Mouse (Mus musculus) layer of hippocampus, postnatal 10 days (tissue): ENCODE measurements around the gene Epb41l2. TPM values are rescaled to one million over a fixed set of nuclear protein-coding genes. Genes with fewer than 3 reads are reported as not detected.

Source experiments
- DNase-seq, 2 experiments: peaks; one replicate each; pipeline ENCODE4 v3.0.0; 2021; ENCODE audit warnings: low spot score in 2 of 2
- long read RNA-seq: library from polyadenylated mRNA; stranded (forward); transcript quantifications from one replicate; pipeline ENCODE4 v2.0.0, GENCODE M21; 2023
- total RNA-seq, 2 experiments: library from RNA; stranded (reverse); gene quantifications; 2 replicates each; pipeline ENCODE4 v1.2.3; 2021

Epb41l2 gene
- total RNA-seq, result 100 to 1,000 TPM; 145 to 153 TPM
- long read RNA-seq, partial matches to known transcripts, result 12 of 24 reads
- long read RNA-seq, other reads (novel, unspliced or antisense), result 11 of 24 reads

GRCm38 (mm10) chr10:25359208-25359958 lies at the start of gene Epb41l2:
Gene Epb41l2, plus strand, starts transcription at chr10:25359798.
- peak; percentile 92 to 97 for DNase-seq

DNA sequence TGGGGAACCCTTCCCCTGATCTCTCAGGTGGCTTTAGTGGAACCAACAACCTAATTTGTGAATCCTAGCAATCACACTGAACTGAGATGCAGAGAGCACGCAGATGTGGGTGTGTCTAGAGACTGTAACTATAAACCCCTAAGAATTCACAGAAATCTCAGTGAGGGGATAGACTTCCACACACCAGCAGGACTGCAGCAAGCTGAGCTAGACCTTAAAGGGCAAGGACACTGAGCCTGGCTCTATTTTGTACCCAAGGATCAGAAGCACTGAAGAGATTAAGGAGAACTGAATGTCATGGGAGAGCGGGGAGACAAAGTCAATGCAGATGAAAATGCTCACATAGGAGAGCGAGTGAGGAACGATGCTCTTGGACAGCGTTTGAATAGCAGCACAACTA lies 49.6 kb upstream of the Epb41l2 start:
- DNase-seq, result no peak

DNA sequence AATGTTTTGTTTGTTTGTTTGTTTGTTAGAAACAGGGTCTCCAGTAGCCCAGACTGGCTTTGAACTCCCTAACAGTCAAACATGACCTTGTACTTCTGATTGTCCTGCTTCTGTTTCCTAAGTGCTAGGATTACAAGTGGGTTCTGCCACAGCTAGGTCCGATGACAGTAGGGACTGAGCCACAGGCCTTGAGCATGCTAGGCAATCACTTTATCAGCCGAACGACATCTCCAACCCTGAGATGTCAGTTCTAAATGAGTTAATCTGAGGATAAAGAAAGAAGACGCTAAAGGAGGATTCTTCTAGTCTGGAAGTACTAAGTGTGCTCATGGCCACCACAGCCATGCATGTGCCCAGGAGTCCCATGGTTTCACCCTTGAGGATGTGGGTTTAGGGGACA lies 48.9 kb upstream of the Epb41l2 start:
- DNase-seq, result no peak

DNA sequence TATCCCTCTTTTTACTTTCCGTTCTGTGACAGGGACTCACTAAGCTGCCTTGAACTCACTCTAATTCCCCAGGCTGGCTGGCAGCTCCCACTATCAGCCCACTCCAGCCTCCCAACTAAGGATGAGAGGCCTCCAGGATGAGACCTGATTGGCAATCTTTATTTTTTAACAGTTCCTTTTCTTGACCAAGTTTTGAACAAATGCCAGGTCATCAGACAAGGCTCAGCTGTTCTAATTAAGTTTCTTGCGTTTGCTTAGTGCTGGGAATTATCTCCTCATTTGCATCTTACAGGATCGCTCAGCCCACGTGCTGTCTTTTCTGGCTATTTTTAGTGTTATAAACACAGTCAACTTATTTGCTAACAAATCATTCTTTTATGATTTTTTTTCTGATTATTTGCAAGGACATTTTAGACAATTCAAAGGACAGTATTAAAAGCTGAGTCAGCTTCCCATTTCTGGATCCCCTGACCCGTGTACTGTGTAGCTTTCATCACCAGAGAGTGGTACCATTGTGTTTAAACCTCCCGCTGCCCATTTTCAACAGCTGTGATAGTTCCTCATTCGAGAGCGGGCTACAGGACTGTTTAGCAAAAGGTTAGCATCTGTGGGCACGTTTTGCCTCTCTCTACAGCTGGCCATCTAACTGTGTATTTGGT lies 47.9 kb upstream of the Epb41l2 start:
- DNase-seq, result peak in 1 of 2 experiments; percentile 27

GRCm38 (mm10) chr10:25313856-25314584 lies 45.6 kb upstream of the Epb41l2 start:
- DNase-seq, result no peak

GRCm38 (mm10) chr10:25317665-25318064 lies 41.9 kb upstream of the Epb41l2 start:
- DNase-seq, result no peak

DNA sequence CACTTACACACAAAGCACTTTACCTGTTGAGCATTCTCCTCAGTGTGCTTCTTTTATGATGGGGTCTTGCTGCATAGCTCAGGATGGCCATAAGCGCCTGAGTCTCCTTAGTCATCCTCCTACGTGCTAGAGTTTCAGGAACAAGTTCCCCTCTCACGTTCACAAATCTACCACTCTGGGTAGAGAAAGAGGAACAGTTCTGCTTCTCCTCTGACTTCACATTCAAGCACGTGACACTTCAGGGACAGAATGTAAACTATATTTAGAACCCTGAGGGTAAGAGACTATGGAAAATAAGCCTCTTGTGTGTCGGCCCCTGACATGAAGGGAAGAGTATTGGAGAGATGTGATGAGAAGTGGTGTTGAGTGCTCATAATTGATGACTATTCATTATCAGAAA lies 41.2 kb upstream of the Epb41l2 start:
- DNase-seq, result no peak

GRCm38 (mm10) chr10:25319531-25319930 lies 40.1 kb upstream of the Epb41l2 start:
- DNase-seq, result no peak

DNA sequence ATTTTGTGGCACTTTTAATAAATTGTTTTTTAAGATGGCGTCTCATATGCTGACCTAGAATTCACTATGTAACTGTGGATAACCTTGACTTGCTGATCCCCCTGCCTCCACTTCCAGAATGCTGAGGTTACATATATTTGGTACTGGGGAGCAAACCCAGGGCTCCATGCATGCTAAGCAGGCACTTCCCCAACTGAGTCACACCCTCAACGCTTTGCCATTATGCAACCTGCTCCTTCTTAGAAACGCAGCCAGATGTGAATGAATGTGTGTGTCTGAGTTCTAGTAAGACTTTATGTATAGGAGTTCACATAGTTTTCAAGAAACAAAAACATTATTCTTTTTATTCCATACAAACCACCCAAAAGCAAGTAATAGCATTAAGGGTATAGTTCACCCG lies 38.4 kb upstream of the Epb41l2 start:
- DNase-seq, result no peak

DNA sequence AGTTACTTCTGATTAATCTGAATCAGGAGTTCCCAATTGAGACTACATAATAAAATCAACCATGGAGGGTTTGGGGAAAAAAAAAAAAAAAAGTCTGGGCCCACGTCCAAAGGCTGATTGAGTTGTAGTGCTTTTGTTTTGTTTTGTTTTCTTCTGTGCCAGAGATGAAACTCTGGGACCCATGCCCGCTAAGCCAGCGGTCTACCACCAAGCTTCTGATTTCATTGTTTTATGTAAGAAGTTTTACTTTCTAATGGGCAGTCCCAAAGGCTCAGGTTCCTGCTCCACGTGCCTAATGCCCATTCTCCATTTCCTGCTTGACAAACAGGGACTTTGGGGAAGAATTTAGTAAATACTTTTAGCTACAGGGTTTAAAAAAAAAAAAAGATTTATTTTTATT lies 33.9 kb upstream of the Epb41l2 start:
- peak; percentile 22 to 34 for DNase-seq

GRCm38 (mm10) chr10:25327511-25327910 lies 32.1 kb upstream of the Epb41l2 start:
- DNase-seq, result no peak

DNA sequence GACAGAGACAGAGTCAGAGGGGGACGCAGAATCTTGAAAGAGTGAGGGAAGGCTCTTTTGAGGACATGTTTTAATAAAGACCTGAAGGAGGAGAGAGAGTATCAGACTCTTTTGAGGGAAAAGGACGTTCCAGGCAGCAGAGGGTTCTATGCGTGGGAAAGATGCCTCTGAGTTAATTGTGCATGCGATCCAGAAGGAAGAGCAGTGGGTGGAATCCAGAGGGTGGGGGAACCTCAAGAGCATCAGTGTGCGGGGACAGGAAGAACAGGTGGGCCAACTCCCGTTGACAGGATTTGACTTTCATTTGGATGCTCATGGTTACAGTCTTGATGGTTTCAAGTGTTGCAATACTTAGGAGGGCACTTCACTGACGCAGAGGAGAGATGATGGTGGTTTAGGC lies 29.5 kb upstream of the Epb41l2 start:
- no peak for DNase-seq

GRCm38 (mm10) chr10:25331321-25332049 lies 28.1 kb upstream of the Epb41l2 start:
- DNase-seq, result no peak

DNA sequence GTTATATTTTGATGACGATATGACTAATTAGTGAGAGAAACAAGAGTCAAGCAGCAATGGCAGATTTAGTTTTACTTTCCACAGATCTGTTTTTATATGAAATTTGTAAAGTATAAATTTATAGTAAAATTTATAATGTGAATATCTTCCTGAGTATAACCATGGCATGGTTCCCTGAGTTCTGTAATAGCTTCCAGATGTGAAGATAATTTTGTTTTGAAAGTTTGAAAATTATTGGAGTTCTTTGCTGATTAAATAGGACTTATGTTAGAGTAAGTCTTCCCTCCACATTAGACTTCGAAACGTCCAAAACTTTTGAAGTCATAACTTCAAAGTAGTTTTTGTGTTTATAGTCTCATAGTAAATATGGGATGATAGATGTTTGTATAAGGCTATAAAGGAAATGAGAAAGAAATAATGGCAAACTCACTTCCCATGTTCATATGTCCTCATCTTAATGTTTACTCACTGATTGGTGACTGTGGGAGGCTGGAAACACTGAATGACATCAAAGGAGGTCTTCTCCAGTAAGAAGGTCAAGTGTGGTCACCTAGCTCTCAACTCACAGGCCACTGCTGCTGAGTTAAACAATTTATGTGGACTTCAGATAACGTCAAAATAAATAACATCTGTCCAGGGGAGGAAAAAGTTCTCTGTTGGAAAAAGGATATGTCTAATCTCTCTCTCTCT lies 26.1 kb upstream of the Epb41l2 start:
- DNase-seq, result no peak

GRCm38 (mm10) chr10:25340675-25341074 lies 18.9 kb upstream of the Epb41l2 start:
- no peak for DNase-seq

- DNase-seq, result no peak
Observed at GRCm38 (mm10) chr10:25342801-25343200, 16.8 kb upstream of the Epb41l2 start.

GRCm38 (mm10) chr10:25353941-25354340 lies 5.7 kb upstream of the Epb41l2 start:
- peak; percentile 40 to 53 for DNase-seq

DNA sequence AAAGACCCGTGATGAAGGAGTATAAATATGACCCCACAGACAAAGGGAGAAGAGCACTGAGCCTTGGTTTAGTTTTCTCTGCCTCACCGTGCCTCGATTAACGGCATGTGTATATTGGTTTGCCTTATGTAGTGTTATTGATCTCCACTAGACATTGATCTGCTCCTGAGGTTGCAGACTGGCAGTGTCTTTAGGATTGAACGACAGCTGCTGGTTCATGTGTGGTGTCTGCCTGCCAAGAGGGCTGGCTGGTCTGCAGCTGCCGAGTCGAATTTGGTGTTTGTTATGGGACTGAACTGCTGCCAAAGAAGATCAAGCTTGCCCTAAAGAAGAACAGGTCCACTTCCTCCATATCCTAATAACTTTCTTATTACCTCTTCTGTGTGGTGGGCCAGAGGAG lies 5.2 kb upstream of the Epb41l2 start:
- DNase-seq, result no peak

GRCm38 (mm10) chr10:25359959-25360811 lies 587 bp downstream of the Epb41l2 start:
- DNase-seq, result peak; percentile 35 to 38

- DNase-seq, result no peak
Observed at GRCm38 (mm10) chr10:25362235-25362634, 2.6 kb downstream of the Epb41l2 start.
